In genomic region chr12:16124906-16125305, GRCm38 (mm10) we compare ENCODE assay signal across 23 mouse cellular contexts.
"Had no signal": no experiment of that assay in that cellular context is flagged by ENCODE, and none has a peak within 500 bp of the region (broad histone marks: within the 10 kb centered on the region; RNA-seq: fewer than 3 reads in every experiment).

No protein-coding gene starts in this region.

- H3K4me2 ChIP-seq: limb, embryonic 12.5 days; limb, embryonic 15.5 days; liver, embryonic 11.5 days; lung, embryonic 14.5 days; midbrain, embryonic 12.5 days; neural tube, embryonic 13.5 days; stomach, embryonic 15.5 days had no signal

- DNase-seq: kidney, adult 11 months; kidney, postnatal 25 days; layer of hippocampus, adult 9-11 months; left cerebral cortex, postnatal 4 days; liver, postnatal 0 days; lung, embryonic 14.5 days; lung, postnatal 36 days; retina, postnatal 1 day; right cerebral cortex, postnatal 25 days; spleen, adult 18-20 months; thymus, postnatal 25 days had no signal

- H3K27ac ChIP-seq: kidney, postnatal 0 days; layer of hippocampus, adult 2 months; limb, embryonic 12.5 days; limb, embryonic 15.5 days; liver, embryonic 14.5 days; midbrain, embryonic 12.5 days; neural tube, embryonic 13.5 days; stomach, embryonic 15.5 days had no signal

- H3K36me3 ChIP-seq: limb, embryonic 12.5 days; limb, embryonic 15.5 days; midbrain, embryonic 12.5 days; neural tube, embryonic 13.5 days; stomach, embryonic 15.5 days had no signal

- H3K9ac ChIP-seq: limb, embryonic 12.5 days; limb, embryonic 15.5 days; liver, embryonic 14.5 days; liver, postnatal 0 days; lung, embryonic 14.5 days; midbrain, embryonic 12.5 days; neural tube, embryonic 13.5 days; stomach, embryonic 15.5 days had no signal

- H3K27me3 ChIP-seq: limb, embryonic 12.5 days; limb, embryonic 15.5 days; midbrain, embryonic 12.5 days; neural tube, embryonic 13.5 days; stomach, embryonic 15.5 days had no signal

- H3K4me1 ChIP-seq: limb, embryonic 12.5 days; limb, embryonic 15.5 days; midbrain, embryonic 12.5 days; neural tube, embryonic 13.5 days; stomach, embryonic 15.5 days had no signal

- ATAC-seq: liver, postnatal 0 days; lung, postnatal 0 days; midbrain, embryonic 16.5 days had no signal

- H3K4me3 ChIP-seq: layer of hippocampus, adult 2 months; limb, embryonic 12.5 days; limb, embryonic 15.5 days; midbrain, embryonic 12.5 days; myocyte; neural tube, embryonic 13.5 days; stomach, embryonic 15.5 days had no signal

- H3K9me3 ChIP-seq: limb, embryonic 12.5 days; limb, embryonic 15.5 days; midbrain, embryonic 12.5 days; neural tube, embryonic 13.5 days; stomach, embryonic 15.5 days had no signal
